Mouse (Mus musculus) intestine, embryonic 14.5 days (tissue): ENCODE results near the gene Slc9a2. TPM values are rescaled to one million over a fixed set of nuclear protein-coding genes. Genes with fewer than 3 reads are reported as not detected.

ENCODE experiments used
- ATAC-seq: fragments of 200-750 bp; cut with Nextera tagmentation; replicated peaks from 2 replicates; pipeline ENCODE4 v1.8.0; 2017; ENCODE audit warnings: low read depth, moderate number of reproducible peaks, moderate TSS enrichment, moderate library complexity; ENCODE audit not compliant: low FRiP score, low TSS enrichment
- DNase-seq: peaks from one replicate; pipeline ENCODE4 v3.0.0-alpha.2; 2018; ENCODE audit warnings: low spot score
- H3K27ac ChIP-seq: fragments of 300-500 bp; sonication (generic); 2 replicates; pipeline ENCODE4 v1.5.1; 2014; ENCODE audit warnings: low read depth, mild to moderate bottlenecking, control low read depth
- H3K27me3 ChIP-seq: fragments of 300-500 bp; sonication (generic); replicated peaks from 2 replicates; pipeline ENCODE4 v1.6.1; 2014; ENCODE audit warnings: low read length, control low read depth; ENCODE audit not compliant: control insufficient read depth, insufficient read depth
- H3K36me3 ChIP-seq: fragments of 300-500 bp; sonication (generic); 2 replicates; pipeline ENCODE4 v1.6.1; 2014; ENCODE audit warnings: low read length, control low read depth; ENCODE audit not compliant: control insufficient read depth, insufficient read depth
- H3K4me1 ChIP-seq: fragments of 300-500 bp; sonication (generic); replicated peaks from 2 replicates; pipeline ENCODE4 v1.6.1; 2014; ENCODE audit warnings: low read length, control low read depth, mixed read lengths; ENCODE audit not compliant: control insufficient read depth, insufficient read depth
- H3K4me2 ChIP-seq: fragments of 300-500 bp; sonication (generic); 2 replicates; pipeline ENCODE4 v1.6.1; 2014; ENCODE audit warnings: low read length
- H3K4me3 ChIP-seq: fragments of 300-500 bp; sonication (generic); 2 replicates; pipeline ENCODE4 v1.5.1; 2014; ENCODE audit warnings: low read depth, low read length, control low read depth, mixed read lengths
- H3K9ac ChIP-seq: fragments of 300-500 bp; sonication (generic); 2 replicates; pipeline ENCODE4 v1.6.1; 2014; ENCODE audit warnings: mild to moderate bottlenecking, low read length
- H3K9me3 ChIP-seq: fragments of 300-500 bp; sonication (generic); 2 replicates; pipeline ENCODE4 v1.6.1; 2016; ENCODE audit warnings: low read length, control low read depth; ENCODE audit not compliant: control insufficient read depth
- WGBS: fragments of 180-500 bp; shearing (Covaris S2); extraction: QIAGEN DNeasy Blood & Tissue Kit; methylation state at CpG from one replicate; pipeline ENCODE4 v1.1.7; 2014; 5-methylcytosine and 5-hydroxymethylcytosine counted together
- polyA plus RNA-seq: library from polyadenylated mRNA; unstranded; fragments of >200 nt; fragmentation: Nextera tagmentation; extraction: Ambion mirVana; gene quantifications from 2 replicates; pipeline ENCODE4 v1.2.1, GENCODE M21; 2014

Slc9a2 gene
- polyA plus RNA-seq, 1 experiment from 2014 or later = 0.20 TPM

- H3K9ac ChIP-seq = no peak overlapping the region
- ATAC-seq = no peak
Measured at GRCm38 (mm10) chr1:40802759-40803158, 122.4 kb downstream of the Slc9a2 start.

DNA sequence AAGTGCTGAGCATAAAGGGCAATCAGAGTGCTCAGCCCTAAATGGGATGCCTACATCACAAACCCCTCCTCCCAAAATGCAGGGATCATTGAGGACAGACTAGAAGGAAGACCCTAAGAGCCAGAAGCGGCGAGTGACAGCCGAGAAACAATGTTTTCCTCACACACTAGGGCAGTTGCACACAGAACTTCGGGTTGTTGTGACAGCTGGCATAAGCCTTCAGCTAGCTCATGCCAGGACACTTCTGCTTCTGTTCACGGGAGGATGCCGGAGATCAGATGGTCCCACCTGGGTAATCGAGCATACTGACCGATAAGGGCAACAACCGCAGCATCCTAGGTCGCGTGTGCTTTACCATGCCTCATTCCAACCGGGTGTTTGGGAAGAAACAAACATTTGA lies 123.7 kb downstream of the Slc9a2 start:
- H3K4me2 ChIP-seq = no peak overlapping the region
- no peaks in the 10 kb centered on the region for H3K36me3 ChIP-seq
- no peak for ATAC-seq
- H3K9ac ChIP-seq = no peak overlapping the region
- H3K9me3 ChIP-seq = no peaks in the 10 kb centered on the region
- WGBS = 92% methylated on average over 12 of the region's 12 CpGs
- no peak for DNase-seq
- no peaks in the 10 kb centered on the region for H3K27me3 ChIP-seq
- no peaks in the 10 kb centered on the region for H3K4me1 ChIP-seq
- no peak overlapping the region for H3K4me3 ChIP-seq
- no peak overlapping the region for H3K27ac ChIP-seq

More at GRCm38 (mm10) chr1:40802759-40803158, 122.4 kb downstream of the Slc9a2 start:
- H3K9me3 ChIP-seq = no peaks in the 10 kb centered on the region
- WGBS = 27% methylated on average over 3 of the region's 3 CpGs
- no peaks in the 10 kb centered on the region for H3K4me1 ChIP-seq
- no peaks in the 10 kb centered on the region for H3K36me3 ChIP-seq
- DNase-seq = peak; percentile 64
- no peak overlapping the region for H3K4me2 ChIP-seq
- H3K27me3 ChIP-seq = no peaks in the 10 kb centered on the region
- no peak overlapping the region for H3K4me3 ChIP-seq
- H3K27ac ChIP-seq = no peak overlapping the region

DNA sequence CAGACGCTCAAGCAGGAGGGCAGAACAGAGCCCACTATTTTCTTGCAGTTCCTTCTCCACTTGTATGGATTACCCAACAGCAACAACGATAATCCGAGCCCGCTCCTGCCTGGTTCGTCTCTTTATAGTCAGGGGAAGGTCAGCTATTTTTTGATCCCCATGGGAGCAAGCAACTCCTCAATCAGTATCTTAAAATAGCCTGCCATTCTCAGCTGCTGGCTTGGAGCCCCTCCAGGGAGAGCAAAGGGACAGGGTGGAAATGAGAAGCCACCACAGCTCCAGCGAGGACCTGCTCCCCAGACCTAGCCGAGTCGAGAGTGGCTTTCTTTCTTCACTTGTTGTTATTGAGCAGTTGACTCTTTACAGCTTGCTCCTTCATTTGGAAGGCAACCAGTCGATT lies 125.0 kb downstream of the Slc9a2 start, which contains the start of gene Tmem182:
Gene Tmem182, plus strand, starts transcription at position 251 of the 400 bp plus-strand sequence.
- Histone ChIP-seq H3K36me3 (no peaks in the 10 kb centered on the region), H3K4me1 (no peaks in the 10 kb centered on the region), H3K4me3 (no peak within 1 kb of the TSS), H3K4me2 (no peak within 1 kb of the TSS), H3K27me3 (no peaks in the 10 kb centered on the region), H3K27ac (no peak within 1 kb of the TSS), H3K9ac (no peak within 1 kb of the TSS), H3K9me3 (no peaks in the 10 kb centered on the region)
- WGBS = 76% methylated on average over 9 of the region's 9 CpGs
- DNase-seq (no peak), ATAC-seq (no peak)

DNA sequence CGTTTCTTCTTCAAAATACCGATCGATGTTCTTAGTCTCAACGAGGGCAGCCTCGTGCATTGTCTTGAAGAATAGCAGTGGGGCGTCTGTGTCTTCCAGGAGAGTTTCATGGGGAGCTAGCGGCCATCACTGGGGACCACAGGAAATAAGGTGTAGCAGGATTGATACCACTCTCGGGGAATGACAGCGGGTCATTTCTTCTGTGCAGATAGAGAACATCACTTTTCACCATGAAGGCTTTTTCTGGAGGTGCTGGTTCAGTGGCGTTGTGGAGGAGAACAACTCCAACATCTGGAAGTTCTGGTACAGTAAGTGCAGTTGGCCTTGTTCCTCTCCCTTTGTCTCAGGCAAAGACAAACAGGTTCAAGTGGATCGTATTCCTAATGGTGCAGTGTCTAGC lies 125.5 kb downstream of the Slc9a2 start:
- H3K9ac ChIP-seq = no peak overlapping the region
- no peak for ATAC-seq
- 89% methylated on average over 11 of the region's 11 CpGs for WGBS
- H3K27me3 ChIP-seq = no peaks in the 10 kb centered on the region
- no peaks in the 10 kb centered on the region for H3K36me3 ChIP-seq
- H3K4me3 ChIP-seq = no peak overlapping the region
- DNase-seq = no peak
- H3K9me3 ChIP-seq = no peaks in the 10 kb centered on the region
- H3K27ac ChIP-seq = no peak overlapping the region
- H3K4me2 ChIP-seq = no peak overlapping the region
- H3K4me1 ChIP-seq = no peaks in the 10 kb centered on the region

DNA sequence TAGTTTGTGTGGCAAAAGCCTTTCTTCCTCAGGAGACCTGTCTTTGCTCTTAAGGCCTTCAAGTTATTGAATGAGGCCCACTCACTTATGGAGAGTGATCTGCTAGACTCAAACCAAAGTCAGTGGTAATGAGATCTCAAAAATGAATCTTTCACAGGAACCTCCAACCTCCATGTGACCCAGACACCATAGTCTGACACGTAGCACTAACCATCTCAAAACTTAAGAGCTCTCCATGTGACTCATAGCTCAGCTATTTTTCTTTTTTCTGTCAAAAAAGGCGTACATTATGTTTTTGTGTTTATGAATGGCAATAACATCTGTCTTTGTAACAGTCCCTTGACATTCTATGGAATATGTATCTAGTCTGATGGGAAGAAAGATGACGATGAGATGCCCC lies 128.3 kb downstream of the Slc9a2 start:
- ATAC-seq (no peak), DNase-seq (no peak)
- Histone ChIP-seq H3K27ac (no peak overlapping the region), H3K4me1 (no peaks in the 10 kb centered on the region), H3K4me3 (no peak overlapping the region), H3K36me3 (no peaks in the 10 kb centered on the region), H3K9me3 (no peaks in the 10 kb centered on the region), H3K27me3 (no peaks in the 10 kb centered on the region), H3K9ac (no peak overlapping the region), H3K4me2 (no peak overlapping the region)
- 77% methylated on average over 3 of the region's 3 CpGs for WGBS

DNA sequence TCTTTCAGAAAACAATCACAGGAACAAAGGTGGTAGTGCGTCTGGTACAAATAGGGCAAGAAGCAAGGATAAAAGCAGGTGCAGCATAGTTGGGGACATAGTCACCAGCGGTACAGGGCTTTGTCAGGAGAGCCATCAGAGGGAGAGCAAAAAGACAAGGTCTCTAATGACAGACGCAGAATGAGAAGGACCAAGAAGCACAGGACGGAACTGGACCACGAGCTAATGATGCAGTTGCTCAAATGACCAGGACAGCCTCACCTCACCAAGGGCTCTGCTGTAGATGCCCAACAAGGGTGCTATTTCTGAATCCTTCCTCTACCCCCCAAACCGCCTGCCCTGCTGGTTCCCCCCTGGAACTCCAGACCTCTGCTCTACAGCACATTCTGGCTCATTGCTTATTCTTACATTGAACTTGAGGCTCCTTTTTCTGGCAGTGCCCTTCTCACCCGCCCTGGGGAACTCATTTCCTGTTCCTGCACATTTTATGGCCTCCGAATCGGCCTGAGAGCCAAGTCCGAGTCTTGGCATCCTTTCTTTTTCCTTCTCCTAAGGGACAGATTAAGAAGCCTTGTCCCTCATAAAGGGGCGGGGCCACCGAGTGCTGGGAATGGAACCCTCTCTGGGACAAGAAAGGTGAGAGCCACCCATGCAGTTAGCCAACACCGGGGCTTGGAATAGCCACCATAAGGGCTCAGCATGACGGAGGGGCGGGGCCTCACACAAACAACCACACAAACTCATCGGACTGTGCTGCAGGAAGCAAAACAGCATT lies 134.9 kb downstream of the Slc9a2 start:
- Histone ChIP-seq H3K4me1 (no peaks in the 10 kb centered on the region), H3K9me3 (no peaks in the 10 kb centered on the region), H3K36me3 (no peaks in the 10 kb centered on the region), H3K4me3 (no peak overlapping the region), H3K27me3 (no peaks in the 10 kb centered on the region), H3K9ac (no peak overlapping the region), H3K27ac (no peak overlapping the region), H3K4me2 (no peak overlapping the region)
- no peak for DNase-seq
- no peak for ATAC-seq
- WGBS = 65% methylated on average over 16 of the region's 16 CpGs

Other genes with a start within 250 kb of the Slc9a2 start
- gene Il18r1, start 215.0 kb upstream of the Slc9a2 start, polyA plus RNA-seq = 0.37 and 0.47 TPM in 2 replicates
- gene Il18rap, start 165.2 kb upstream of the Slc9a2 start, polyA plus RNA-seq = 0.28 and 0.36 TPM in 2 replicates
- gene Slc9a4, start 100.5 kb upstream of the Slc9a2 start, polyA plus RNA-seq = not detected in 2 replicates
- gene Mfsd9, start 110.1 kb downstream of the Slc9a2 start, polyA plus RNA-seq = 4.2 and 4.6 TPM in 2 replicates
- gene Tmem182, start 125.0 kb downstream of the Slc9a2 start, polyA plus RNA-seq = 0.19 and 0.30 TPM in 2 replicates